Mouse (Mus musculus) heart, postnatal 0 days (tissue): ENCODE measurements at regions not wholly inside any gene's neighbourhood (a gene's known extent, or its start where the extent isn't known, plus 50 kb on each side); places are given as distances from the start of the nearest gene placed in this dataset.

ENCODE experiments used
- CTCF ChIP-seq: IDR thresholded peaks from 2 replicates; pipeline ENCODE4 v1.5.1; 2016; ENCODE audit warnings: antibody characterized with exemption, control low read depth, low read depth
- EP300 ChIP-seq: IDR thresholded peaks from 2 replicates; pipeline ENCODE4 v1.6.1; 2016; ENCODE audit warnings: antibody characterized with exemption, low read depth

- no peak for TF ChIP-seq CTCF
- TF ChIP-seq EP300: no peak
Observed at GRCm38 (mm10) chr8:127914086-127914485, 444.3 kb upstream of the Nrp1 start.
